Mouse (Mus musculus) olfactory bulb, adult 2 months (tissue): Measurements from ENCODE around the gene Olfr1040.

Source experiments
- CTCF ChIP-seq: fragments of 200-500 bp; IDR thresholded peaks from 2 replicates; pipeline ENCODE4 v1.5.1; 2012; ENCODE audit warnings: low read depth, mild to moderate bottlenecking, low read length, moderate library complexity; ENCODE audit not compliant: insufficient read depth
- POLR2A ChIP-seq: fragments of 200-500 bp; IDR thresholded peaks from 2 replicates; pipeline ENCODE4 v1.6.1; 2012; ENCODE audit warnings: mild to moderate bottlenecking, low read depth, low read length, moderate library complexity; ENCODE audit not compliant: insufficient read depth

DNA sequence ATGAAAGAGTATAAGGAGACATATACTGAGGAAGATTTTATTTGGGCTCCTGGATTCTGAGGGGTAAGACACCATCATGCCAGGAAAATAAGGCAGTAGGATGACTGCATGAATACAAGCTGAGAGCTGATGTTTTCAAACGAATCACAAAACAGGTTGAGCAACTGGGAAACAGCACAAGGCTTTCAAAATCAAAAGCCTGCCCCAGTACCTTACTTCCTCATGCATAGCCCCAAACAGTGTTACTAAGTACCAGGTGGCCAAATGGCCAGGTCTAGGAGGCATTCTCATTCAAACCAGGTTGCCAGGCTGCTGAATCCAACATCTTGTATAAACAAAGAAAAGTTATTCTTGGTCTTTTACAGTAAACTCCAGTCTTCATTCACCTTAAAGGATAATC, 49.3 kb upstream of the Olfr1040 start:
- no peak for TF ChIP-seq CTCF
- TF ChIP-seq POLR2A, result no peak
